Mouse (Mus musculus): Measurements from ENCODE around the gene Ms4a12. TPM values are rescaled to one million over a fixed set of nuclear protein-coding genes. Genes with fewer than 3 reads are reported as not detected.
"Not testable (repeated sequence)": the region's sequence is repeated elsewhere in the genome, so short reads cannot be mapped to it uniquely, and the experiment has no call there.

Gene Ms4a12
- polyA plus RNA-seq (2015; fragmentation: Nextera tagmentation; extraction: Ambion mirVana), result not detected in 2 replicates

DNA sequence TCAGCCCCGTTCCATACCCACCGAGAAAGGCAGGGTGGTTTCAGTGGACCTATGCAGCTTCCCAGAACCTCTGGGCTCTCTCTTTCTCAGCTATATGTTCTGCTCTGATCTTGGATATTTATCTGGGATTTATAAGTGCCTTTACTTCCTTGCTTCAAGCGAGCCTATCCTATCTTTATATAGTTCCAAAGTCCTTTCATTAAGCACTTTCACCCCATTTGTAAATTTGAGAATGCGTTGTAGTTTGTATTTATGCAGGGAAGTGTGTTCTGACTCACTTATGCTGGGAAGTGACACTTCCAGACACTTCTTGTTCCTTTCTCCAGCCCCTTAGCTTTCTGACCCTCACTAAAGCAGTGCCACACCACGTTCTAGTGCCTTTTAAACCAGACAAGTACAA, at the start of gene Ms4a12:
TSS of gene Ms4a12 (minus strand) at position 101 of the 400 bp plus-strand sequence.
- Histone ChIP-seq H3K27me3 (replicated peaks) (no peaks in the 10 kb centered on the region), H3K9ac (no peak within 1 kb of the TSS), H3K4me1 (no peaks in the 10 kb centered on the region), H3K9me3 (no peaks in the 10 kb centered on the region), H3K4me3 (no peak within 1 kb of the TSS), H3K27ac (replicated peaks) (no peak within 1 kb of the TSS), H3K36me3 (no peaks in the 10 kb centered on the region), H3K4me2 (no peak within 1 kb of the TSS)
- ATAC-seq (ENCODE audit: extremely low read depth, insufficient number of reproducible peaks, low FRiP score, low TSS enrichment), result no peak
- 60% methylated on average over 5 of the region's 5 CpGs for WGBS

- Histone ChIP-seq H3K27me3 (replicated peaks) (no peaks in the 10 kb centered on the region), H3K9ac (no peak overlapping the region), H3K9me3 (no peaks in the 10 kb centered on the region), H3K36me3 (no peaks in the 10 kb centered on the region), H3K4me3 (no peak overlapping the region), H3K4me2 (no peak overlapping the region), H3K4me1 (no peaks in the 10 kb centered on the region), H3K27ac (replicated peaks) (no peak overlapping the region)
- no peak for ATAC-seq (ENCODE audit: extremely low read depth, insufficient number of reproducible peaks, low FRiP score, low TSS enrichment)
- 79% methylated on average over 3 of the region's 3 CpGs for WGBS
Observed at GRCm38 (mm10) chr19:11280223-11280622, 48.0 kb upstream of the Ms4a12 start.

DNA sequence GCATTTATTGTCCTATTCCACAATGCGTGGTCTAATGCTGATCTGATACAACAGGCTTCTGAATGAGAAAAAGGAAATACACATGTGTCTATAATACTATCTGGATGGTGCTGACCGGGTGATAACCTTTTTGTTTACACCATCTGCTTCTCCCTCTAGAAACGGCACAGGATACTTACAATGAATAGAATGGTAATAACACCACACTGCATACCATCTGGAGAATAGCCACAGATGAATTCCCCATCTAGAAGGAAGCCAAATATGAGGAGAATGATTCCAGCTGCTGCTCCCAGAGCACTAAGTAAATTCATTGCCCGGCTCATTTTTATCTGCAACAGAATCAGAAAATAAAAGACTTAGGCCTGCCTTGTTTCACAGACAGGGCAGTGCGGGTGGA, 44.2 kb upstream of the Ms4a12 start:
- H3K4me1 ChIP-seq, result no peaks in the 10 kb centered on the region
- H3K36me3 ChIP-seq, result no peaks in the 10 kb centered on the region
- 58% methylated on average over 5 of the region's 5 CpGs for WGBS
- no peak overlapping the region for H3K9ac ChIP-seq
- no peak for ATAC-seq (ENCODE audit: extremely low read depth, insufficient number of reproducible peaks, low FRiP score, low TSS enrichment)
- no peak overlapping the region for H3K4me3 ChIP-seq
- H3K4me2 ChIP-seq, result no peak overlapping the region
- no peaks in the 10 kb centered on the region for H3K9me3 ChIP-seq
- H3K27me3 ChIP-seq (replicated peaks), result no peaks in the 10 kb centered on the region
- H3K27ac ChIP-seq (replicated peaks), result no peak overlapping the region

DNA sequence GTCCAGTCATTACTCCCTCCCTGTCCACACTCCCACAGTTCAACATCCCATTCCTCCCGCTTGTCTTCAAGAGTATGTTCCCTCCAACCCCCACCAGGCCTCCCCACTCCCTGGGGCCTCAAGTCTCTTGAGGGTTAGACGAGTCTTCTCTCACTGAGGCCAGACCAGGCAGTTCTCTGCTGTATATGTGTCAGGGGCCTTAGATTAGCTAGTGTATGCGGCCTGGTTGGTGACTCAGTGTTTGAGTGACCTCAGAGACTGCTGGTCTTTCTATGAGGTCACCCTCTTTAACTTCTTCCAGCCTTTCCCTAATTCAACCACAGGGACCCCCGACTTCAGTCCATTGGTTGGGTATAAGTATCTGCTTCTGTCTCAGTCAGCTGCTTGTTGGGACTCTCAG, 34.7 kb upstream of the Ms4a12 start:
- Histone ChIP-seq H3K4me2 (no peak overlapping the region), H3K27me3 (replicated peaks) (no peaks in the 10 kb centered on the region), H3K27ac (replicated peaks) (no peak overlapping the region), H3K9ac (no peak overlapping the region), H3K36me3 (no peaks in the 10 kb centered on the region), H3K4me3 (no peak overlapping the region), H3K9me3 (no peaks in the 10 kb centered on the region), H3K4me1 (no peaks in the 10 kb centered on the region)
- ATAC-seq (ENCODE audit: extremely low read depth, insufficient number of reproducible peaks, low FRiP score, low TSS enrichment), result no peak
- WGBS, result 65% methylated on average over 4 of the region's 4 CpGs

- H3K4me2 ChIP-seq, result no peak within 1 kb of the TSS
- no peak within 1 kb of the TSS for H3K4me3 ChIP-seq
- no peak within 1 kb of the TSS for H3K9ac ChIP-seq
- H3K27ac ChIP-seq (replicated peaks), result no peak within 1 kb of the TSS
- no peaks in the 10 kb centered on the region for H3K4me1 ChIP-seq
- ATAC-seq (ENCODE audit: extremely low read depth, insufficient number of reproducible peaks, low FRiP score, low TSS enrichment), result no peak
- no peaks in the 10 kb centered on the region for H3K9me3 ChIP-seq
- whole genome bisulfite sequencing, result 64% methylated on average over 8 of the region's 8 CpGs
- no peaks in the 10 kb centered on the region for H3K36me3 ChIP-seq
- H3K27me3 ChIP-seq (replicated peaks), result no peaks in the 10 kb centered on the region
Observed at GRCm38 (mm10) chr19:11266052-11266845, 34.0 kb upstream of the Ms4a12 start, which contains the start of gene Ms4a1. Gene Ms4a1, minus strand, starts transcription at chr19:11266241.

- no peak for ATAC-seq (ENCODE audit: extremely low read depth, insufficient number of reproducible peaks, low FRiP score, low TSS enrichment)
- no peak overlapping the region for H3K4me3 ChIP-seq
- H3K27me3 ChIP-seq (replicated peaks), result no peaks in the 10 kb centered on the region
- H3K27ac ChIP-seq (replicated peaks), result no peak overlapping the region
- H3K4me1 ChIP-seq, result no peaks in the 10 kb centered on the region
- no peak overlapping the region for H3K4me2 ChIP-seq
- H3K9ac ChIP-seq, result no peak overlapping the region
- H3K9me3 ChIP-seq, result no peaks in the 10 kb centered on the region
- 74% methylated on average over 9 of the region's 9 CpGs for WGBS
- no peaks in the 10 kb centered on the region for H3K36me3 ChIP-seq
Observed at GRCm38 (mm10) chr19:11264602-11265185, 32.4 kb upstream of the Ms4a12 start.

DNA sequence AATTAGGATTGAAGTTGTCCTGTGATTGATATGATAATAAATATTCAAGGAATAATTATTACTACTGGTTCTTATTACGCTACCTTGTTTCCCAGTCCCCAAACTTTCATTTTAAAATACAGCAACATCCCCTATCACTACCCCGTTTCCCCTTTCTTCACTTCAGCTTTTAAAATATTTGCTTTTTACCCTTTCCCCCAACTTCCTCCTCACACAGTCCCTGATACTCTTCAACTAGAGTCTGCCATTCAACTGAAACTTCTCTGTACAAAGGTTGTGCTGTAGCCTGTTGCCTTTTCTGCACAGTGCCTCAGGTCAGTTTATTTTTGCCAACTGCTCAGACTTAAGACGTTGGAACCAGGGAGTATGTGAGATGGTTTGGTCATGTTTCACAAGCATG, 31.3 kb upstream of the Ms4a12 start:
- no peak for ATAC-seq (ENCODE audit: extremely low read depth, insufficient number of reproducible peaks, low FRiP score, low TSS enrichment)
- Histone ChIP-seq H3K4me1 (no peaks in the 10 kb centered on the region), H3K4me2 (no peak overlapping the region), H3K27me3 (replicated peaks) (no peaks in the 10 kb centered on the region), H3K36me3 (no peaks in the 10 kb centered on the region), H3K9ac (no peak overlapping the region), H3K4me3 (no peak overlapping the region), H3K27ac (replicated peaks) (no peak overlapping the region), H3K9me3 (no peaks in the 10 kb centered on the region)
- 67% methylated on average over 3 of the region's 3 CpGs for WGBS

- 47% methylated on average over 4 of the region's 4 CpGs for WGBS
Observed at GRCm38 (mm10) chr19:11262932-11263331, 30.7 kb upstream of the Ms4a12 start.

DNA sequence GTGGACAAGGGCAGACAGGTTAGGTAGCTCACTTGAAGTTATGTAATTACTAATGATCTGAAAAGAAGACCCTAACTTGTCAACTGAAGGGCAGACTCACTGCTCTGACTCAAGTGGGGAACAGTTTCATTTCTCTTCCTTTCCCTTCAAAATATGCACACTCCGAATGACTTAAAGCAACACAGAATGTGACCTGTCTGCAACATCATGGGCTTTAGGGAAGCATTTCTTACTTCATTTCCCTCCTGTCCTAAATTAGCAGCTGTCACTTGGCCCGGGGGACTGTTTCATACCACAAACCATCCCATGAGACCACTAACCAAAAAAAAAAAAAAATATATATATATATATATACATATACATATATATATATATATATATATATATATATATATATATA, 29.3 kb upstream of the Ms4a12 start:
- Histone ChIP-seq H3K4me2 (no peak overlapping the region), H3K27me3 (replicated peaks) (no peaks in the 10 kb centered on the region), H3K9ac (no peak overlapping the region), H3K27ac (replicated peaks) (no peak overlapping the region), H3K36me3 (no peaks in the 10 kb centered on the region), H3K4me3 (no peak overlapping the region), H3K9me3 (no peaks in the 10 kb centered on the region), H3K4me1 (no peaks in the 10 kb centered on the region)
- no peak for ATAC-seq (ENCODE audit: extremely low read depth, insufficient number of reproducible peaks, low FRiP score, low TSS enrichment)
- 77% methylated on average over 2 of the region's 2 CpGs for WGBS

More at GRCm38 (mm10) chr19:11262932-11263331, 30.7 kb upstream of the Ms4a12 start:
- not testable (repeated sequence) for H3K4me3 ChIP-seq; H3K9ac ChIP-seq; H3K4me2 ChIP-seq; H3K27ac ChIP-seq (replicated peaks); H3K36me3 ChIP-seq; H3K9me3 ChIP-seq; H3K27me3 ChIP-seq (replicated peaks); ATAC-seq (ENCODE audit: extremely low read depth, insufficient number of reproducible peaks, low FRiP score, low TSS enrichment); H3K4me1 ChIP-seq

DNA sequence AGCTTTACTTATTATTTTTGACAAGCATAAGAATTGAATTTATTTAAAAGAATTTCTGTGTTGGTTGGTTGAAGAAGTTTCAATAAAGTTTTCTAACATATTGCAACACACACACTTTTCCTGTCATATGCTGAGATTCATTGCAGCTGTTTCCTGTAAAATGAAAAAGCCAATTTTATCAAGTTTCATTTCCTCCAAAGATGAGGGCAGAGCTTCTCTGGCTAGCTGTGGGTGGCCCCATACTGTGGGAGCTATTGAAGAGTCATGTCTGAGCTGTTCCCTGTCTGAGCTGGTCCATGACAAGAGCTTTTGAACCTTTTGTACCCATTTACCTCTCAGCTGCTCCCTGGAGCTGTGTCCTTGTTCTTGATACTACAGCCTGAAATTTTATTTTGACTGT, 12.0 kb upstream of the Ms4a12 start:
- no peaks in the 10 kb centered on the region for H3K4me1 ChIP-seq
- H3K27me3 ChIP-seq (replicated peaks), result no peaks in the 10 kb centered on the region
- H3K36me3 ChIP-seq, result no peaks in the 10 kb centered on the region
- no peaks in the 10 kb centered on the region for H3K9me3 ChIP-seq
- ATAC-seq (ENCODE audit: extremely low read depth, insufficient number of reproducible peaks, low FRiP score, low TSS enrichment), result no peak
- H3K27ac ChIP-seq (replicated peaks), result no peak overlapping the region
- H3K4me3 ChIP-seq, result no peak overlapping the region
- no peak overlapping the region for H3K4me2 ChIP-seq
- H3K9ac ChIP-seq, result no peak overlapping the region

GRCm38 (mm10) chr19:11242560-11242959, 10.3 kb upstream of the Ms4a12 start:
- Histone ChIP-seq H3K4me3 (no peak overlapping the region), H3K27me3 (replicated peaks) (no peaks in the 10 kb centered on the region), H3K27ac (replicated peaks) (no peak overlapping the region), H3K36me3 (no peaks in the 10 kb centered on the region), H3K9ac (no peak overlapping the region), H3K4me1 (no peaks in the 10 kb centered on the region), H3K9me3 (no peaks in the 10 kb centered on the region), H3K4me2 (no peak overlapping the region)
- 47% methylated on average over 5 of the region's 5 CpGs for WGBS
- ATAC-seq (ENCODE audit: extremely low read depth, insufficient number of reproducible peaks, low FRiP score, low TSS enrichment), result no peak

- H3K27me3 ChIP-seq (replicated peaks), result no peaks in the 10 kb centered on the region
- no peak overlapping the region for H3K27ac ChIP-seq (replicated peaks)
- ATAC-seq (ENCODE audit: extremely low read depth, insufficient number of reproducible peaks, low FRiP score, low TSS enrichment), result no peak
- H3K4me1 ChIP-seq, result no peaks in the 10 kb centered on the region
- no peak overlapping the region for H3K9ac ChIP-seq
- H3K4me2 ChIP-seq, result no peak overlapping the region
- H3K9me3 ChIP-seq, result no peaks in the 10 kb centered on the region
- no peak overlapping the region for H3K4me3 ChIP-seq
- no peaks in the 10 kb centered on the region for H3K36me3 ChIP-seq
Observed at GRCm38 (mm10) chr19:11235820-11236219, 3.6 kb upstream of the Ms4a12 start.
